Mouse (Mus musculus) bone marrow, adult 2 months (tissue): Measurements from ENCODE around the gene Keg1. TPM values are rescaled to one million over a fixed set of nuclear protein-coding genes. Genes with fewer than 3 reads are reported as not detected.
"Not testable (repeated sequence)": the region's sequence is repeated elsewhere in the genome, so short reads cannot be mapped to it uniquely, and the experiment has no call there.

Source experiments
- H3K27ac ChIP-seq: fragments of 200-500 bp; 2 replicates; pipeline ENCODE4 v1.5.1; 2012; ENCODE audit warnings: low read depth, mild to moderate bottlenecking, control low read depth, inconsistent platforms, low read length; ENCODE audit not compliant: control insufficient read depth, poor library complexity, insufficient read depth
- H3K4me1 ChIP-seq: fragments of 200-500 bp; 2 replicates; pipeline ENCODE4 v1.6.1; 2011; ENCODE audit warnings: low read length; ENCODE audit not compliant: control insufficient read depth, insufficient read depth
- H3K4me3 ChIP-seq: fragments of 200-500 bp; replicated peaks from 2 replicates; pipeline ENCODE3; 2011; ENCODE audit warnings: mild to moderate bottlenecking, low read depth, low read length, control low read depth; ENCODE audit not compliant: control insufficient read depth
- CTCF ChIP-seq: fragments of 200-500 bp; IDR thresholded peaks from 2 replicates; pipeline ENCODE4 v1.5.1; 2011; ENCODE audit warnings: low read length, control low read depth; ENCODE audit not compliant: control insufficient read depth, insufficient read depth
- POLR2A ChIP-seq: fragments of 200-500 bp; IDR thresholded peaks from 2 replicates; pipeline ENCODE4 v1.6.1; 2011; ENCODE audit warnings: low read depth, mild to moderate bottlenecking, control low read depth, low read length, borderline replicate concordance; ENCODE audit not compliant: control insufficient read depth
- WGBS: fragments of 180-500 bp; shearing (Covaris S2); methylation state at CpG from one replicate; pipeline ENCODE4 v1.1.7; 2018; 5-methylcytosine and 5-hydroxymethylcytosine counted together
- polyA plus RNA-seq: library from polyadenylated mRNA; stranded (reverse); fragments of >200 nt; gene quantifications from 2 replicates; pipeline ENCODE4 v1.2.4, GENCODE M21; 2011; ENCODE audit warnings: low replicate concordance; ENCODE audit not compliant: missing spikeins, insufficient read depth, insufficient read length

Keg1 gene
- 9.3 TPM in 1 of 2 replicates, not detected in the other for polyA plus RNA-seq

DNA sequence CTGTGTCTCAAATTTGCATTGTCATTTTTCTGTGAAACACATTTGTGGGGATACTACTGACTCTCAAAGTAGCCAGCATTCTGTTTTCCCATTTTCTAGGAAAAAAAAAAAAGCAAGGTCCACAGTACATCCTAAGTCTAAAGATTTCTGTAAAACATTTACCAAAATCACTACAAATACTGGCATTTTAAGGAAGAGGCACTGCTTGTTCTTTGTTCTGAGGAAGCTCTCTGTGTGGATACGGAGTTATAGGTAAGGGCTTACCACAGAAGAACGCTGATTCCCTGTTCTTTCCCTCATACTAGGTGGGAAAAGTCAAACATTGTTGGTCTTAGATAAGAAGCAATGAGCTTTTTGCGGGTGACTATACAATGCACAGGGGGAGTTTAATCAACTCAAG lies at the start of gene Keg1:
Gene Keg1, plus strand, starts transcription at position 197 of the 400 bp plus-strand sequence.
- WGBS: 65% methylated on average over 3 of the region's 3 CpGs
- no peaks in the 10 kb centered on the region for H3K4me1 ChIP-seq
- no peak within 1 kb of the TSS for H3K27ac ChIP-seq
- TF ChIP-seq CTCF (no peak), POLR2A (no peak)
- H3K4me3 ChIP-seq: no peak within 1 kb of the TSS

- no peak overlapping the region for H3K27ac ChIP-seq
- H3K4me1 ChIP-seq: no peaks in the 10 kb centered on the region
- TF ChIP-seq POLR2A (no peak), CTCF (no peak)
- H3K4me3 ChIP-seq: no peak overlapping the region
Observed at GRCm38 (mm10) chr19:12649511-12649910, 46.1 kb upstream of the Keg1 start.

DNA sequence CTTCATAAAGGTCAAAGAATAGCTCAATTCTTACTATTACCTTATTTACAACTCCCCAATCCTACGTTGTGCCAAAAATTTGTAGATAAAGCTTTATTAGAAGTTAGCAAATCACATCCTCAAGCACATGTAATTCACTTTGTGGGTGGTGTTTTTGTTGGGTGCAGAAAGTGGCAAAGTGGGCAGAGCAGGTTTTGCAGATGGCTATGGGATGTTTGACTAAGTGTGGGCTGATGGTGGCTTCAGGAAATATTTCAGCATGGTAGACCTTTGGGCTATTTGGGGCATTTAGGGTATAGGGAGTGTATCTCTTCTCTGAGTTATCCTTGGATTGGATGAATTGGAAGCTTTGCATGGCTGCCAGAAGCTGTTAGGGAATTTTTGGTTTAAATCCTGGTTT lies 29.4 kb upstream of the Keg1 start:
- no peak overlapping the region for H3K4me3 ChIP-seq
- H3K27ac ChIP-seq: no peak overlapping the region
- no peaks in the 10 kb centered on the region for H3K4me1 ChIP-seq
- TF ChIP-seq CTCF (no peak), POLR2A (no peak)
- WGBS: 78% methylated on average over 1 of the region's 1 CpGs

GRCm38 (mm10) chr19:12668601-12669000 lies 27.0 kb upstream of the Keg1 start:
- H3K4me3 ChIP-seq, H3K4me1 ChIP-seq, H3K27ac ChIP-seq: not testable (repeated sequence)
- 92% methylated on average over 3 of the region's 3 CpGs for WGBS

GRCm38 (mm10) chr19:12670139-12670538 lies 25.4 kb upstream of the Keg1 start, which contains the start of gene Olfr1442:
Olfr1442 (plus strand) TSS chr19:12670439.
- Histone ChIP-seq H3K27ac (no peak within 1 kb of the TSS), H3K4me1 (no peaks in the 10 kb centered on the region), H3K4me3 (no peak within 1 kb of the TSS)
- TF ChIP-seq CTCF (no peak), POLR2A (no peak)

GRCm38 (mm10) chr19:12671051-12671450 lies 24.5 kb upstream of the Keg1 start:
- WGBS: 73% methylated on average over 4 of the region's 4 CpGs

DNA sequence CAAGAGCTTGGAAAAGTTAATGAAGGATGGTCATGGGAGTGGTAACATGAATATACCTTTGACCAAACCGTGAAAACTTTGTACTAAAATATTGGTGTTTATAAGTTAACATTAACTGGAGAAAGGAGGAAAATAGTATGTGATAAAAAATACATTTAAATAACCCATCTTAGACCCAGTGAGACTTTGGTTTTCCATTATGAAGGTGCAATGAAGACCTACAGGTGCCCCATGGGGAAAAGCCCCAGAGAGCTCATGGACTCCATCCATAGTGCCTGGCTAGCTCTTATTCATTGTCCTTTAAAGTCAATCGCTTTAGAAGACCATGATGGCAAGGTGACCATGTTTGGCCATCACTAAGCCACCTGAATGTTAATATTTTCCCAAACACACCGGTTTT lies 17.8 kb upstream of the Keg1 start, which contains the start of gene Olfr1443:
Gene Olfr1443, plus strand, starts transcription at position 301 of the 400 bp plus-strand sequence.
- TF ChIP-seq POLR2A (no peak), CTCF (no peak)
- H3K4me3 ChIP-seq: no peak within 1 kb of the TSS
- H3K27ac ChIP-seq: no peak within 1 kb of the TSS
- 52% methylated on average over 3 of the region's 3 CpGs for WGBS
- no peaks in the 10 kb centered on the region for H3K4me1 ChIP-seq

More at GRCm38 (mm10) chr19:12671051-12671450, 24.5 kb upstream of the Keg1 start:
- H3K4me3 ChIP-seq: no peak overlapping the region
- H3K4me1 ChIP-seq: no peaks in the 10 kb centered on the region
- no peak overlapping the region for H3K27ac ChIP-seq
- TF ChIP-seq POLR2A (no peak), CTCF (no peak)

DNA sequence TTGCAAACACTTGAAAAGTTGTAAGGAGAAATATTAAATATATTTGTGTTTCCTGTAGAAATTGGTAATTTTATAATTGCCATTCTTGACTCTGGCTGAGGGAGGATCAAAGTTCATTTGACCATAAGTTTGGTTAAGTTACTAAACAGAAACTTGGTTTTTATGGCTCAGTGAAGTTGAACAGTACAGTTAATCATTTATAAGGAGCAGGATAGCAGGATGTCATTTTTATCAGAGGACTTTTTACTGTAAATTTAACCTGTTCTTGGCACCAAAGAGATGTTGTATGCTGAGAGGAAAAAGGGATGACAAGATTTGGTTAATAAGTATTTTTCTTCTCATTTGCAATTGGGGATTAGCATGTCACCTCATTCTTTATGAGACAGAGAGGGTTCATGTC lies 10.9 kb upstream of the Keg1 start:
- TF ChIP-seq POLR2A: no peak
- TF ChIP-seq CTCF: no peak
- Histone ChIP-seq H3K4me3 (no peak overlapping the region), H3K4me1 (no peaks in the 10 kb centered on the region), H3K27ac (no peak overlapping the region)

GRCm38 (mm10) chr19:12685231-12685630 lies 10.4 kb upstream of the Keg1 start:
- H3K4me1 ChIP-seq: no peaks in the 10 kb centered on the region
- TF ChIP-seq CTCF: no peak
- no peak for TF ChIP-seq POLR2A
- no peak overlapping the region for H3K4me3 ChIP-seq
- H3K27ac ChIP-seq: no peak overlapping the region
